Mouse (Mus musculus) thymus, adult 2 months (tissue): ENCODE measurements around the gene Cldn14. TPM values are rescaled to one million over a fixed set of nuclear protein-coding genes. Genes with fewer than 3 reads are reported as not detected.

Experiments used
- DNase-seq: peaks from one replicate; pipeline ENCODE4 v3.0.0; 2021
- H3K27ac ChIP-seq: fragments of 200-500 bp; 2 replicates; pipeline ENCODE4 v1.5.1; 2012; ENCODE audit warnings: low read length, control low read depth; ENCODE audit not compliant: control insufficient read depth, insufficient read depth
- H3K27me3 ChIP-seq: fragments of 200-500 bp; 2 replicates; pipeline ENCODE4 v1.6.1; 2012; ENCODE audit warnings: mild to moderate bottlenecking, low read length, moderate library complexity, mixed read lengths; ENCODE audit not compliant: control insufficient read depth, insufficient read depth
- H3K36me3 ChIP-seq: fragments of 200-500 bp; 2 replicates; pipeline ENCODE4 v1.6.1; 2012; ENCODE audit warnings: mild to moderate bottlenecking, low read length, moderate library complexity; ENCODE audit not compliant: control insufficient read depth, insufficient read depth
- H3K4me1 ChIP-seq: fragments of 200-500 bp; replicated peaks from 2 replicates; pipeline ENCODE4 v1.6.1; 2012; ENCODE audit warnings: low read length; ENCODE audit not compliant: control insufficient read depth, insufficient read depth
- H3K4me3 ChIP-seq: fragments of 200-500 bp; 2 replicates; pipeline ENCODE4 v1.5.1; 2012; ENCODE audit warnings: mild to moderate bottlenecking, low read length, control low read depth, moderate library complexity; ENCODE audit not compliant: control insufficient read depth, insufficient read depth
- CTCF ChIP-seq: fragments of 200-500 bp; IDR thresholded peaks from 2 replicates; pipeline ENCODE4 v1.5.1; 2012; ENCODE audit warnings: mild to moderate bottlenecking, control low read depth, low read length, moderate library complexity, borderline replicate concordance; ENCODE audit not compliant: control insufficient read depth, poor library complexity, insufficient read depth; ENCODE audit errors: extremely low read depth
- POLR2A ChIP-seq: fragments of 200-500 bp; IDR thresholded peaks from 2 replicates; pipeline ENCODE4 v1.6.1; 2012; ENCODE audit warnings: mild to moderate bottlenecking, low read length, control low read depth, moderate library complexity; ENCODE audit not compliant: control insufficient read depth, poor library complexity, insufficient read depth; ENCODE audit errors: extremely low read depth
- WGBS: fragments of 180-500 bp; shearing (Covaris S2); methylation state at CpG from one replicate; pipeline ENCODE4 v1.1.7; 2018; 5-methylcytosine and 5-hydroxymethylcytosine counted together
- polyA plus RNA-seq: library from polyadenylated mRNA; depleted of rRNA; stranded (reverse); fragments of >200 nt; gene quantifications from 2 replicates; pipeline ENCODE4 v1.2.3, GENCODE M21; 2012

Cldn14 gene
- polyA plus RNA-seq, 1 experiment: 0.26 TPM

- H3K4me1 ChIP-seq: peaks cover 14% of the 10 kb centered on the region
- no peak for DNase-seq
- no peaks in the 10 kb centered on the region for H3K36me3 ChIP-seq
- TF ChIP-seq POLR2A (no peak), CTCF (no peak)
- H3K27ac ChIP-seq: no peak overlapping the region
- 94% methylated on average over 20 of the region's 20 CpGs for WGBS
- H3K27me3 ChIP-seq: no peaks in the 10 kb centered on the region
- H3K4me3 ChIP-seq: no peak overlapping the region
Measured at GRCm38 (mm10) chr16:93919189-93919588, 89.4 kb downstream of the Cldn14 start.

GRCm38 (mm10) chr16:93918679-93919060 lies 90.0 kb downstream of the Cldn14 start:
- WGBS: 64% methylated on average over 8 of the region's 8 CpGs
- no peak overlapping the region for H3K27ac ChIP-seq
- H3K4me1 ChIP-seq: peaks cover 17% of the 10 kb centered on the region
- TF ChIP-seq POLR2A (no peak), CTCF (no peak)
- H3K4me3 ChIP-seq: peak overlapping the region; percentile 14; the same call in 1 of the 2 replicates
- H3K36me3 ChIP-seq: no peaks in the 10 kb centered on the region
- DNase-seq: no peak
- H3K27me3 ChIP-seq: no peaks in the 10 kb centered on the region

- TF ChIP-seq POLR2A: no peak
- peak; percentile 75; the same call in 1 of the 2 replicates for TF ChIP-seq CTCF
- Histone ChIP-seq H3K4me1 (peaks cover 17% of the 10 kb centered on the region), H3K27me3 (no peaks in the 10 kb centered on the region), H3K36me3 (no peaks in the 10 kb centered on the region), H3K4me3 (peak overlapping the region; percentile 14; the same call in 1 of the 2 replicates), H3K27ac (no peak overlapping the region)
- 30% methylated on average over 22 of the region's 22 CpGs for WGBS
- peak; percentile 84 for DNase-seq
Measured at GRCm38 (mm10) chr16:93917712-93918678, 90.6 kb downstream of the Cldn14 start.

- no peak for TF ChIP-seq POLR2A
- TF ChIP-seq CTCF: peak; percentile 58; the same call in 1 of the 2 replicates
- Histone ChIP-seq H3K27me3 (no peaks in the 10 kb centered on the region), H3K4me3 (no peak overlapping the region), H3K4me1 (peaks cover 13% of the 10 kb centered on the region), H3K27ac (no peak overlapping the region), H3K36me3 (no peaks in the 10 kb centered on the region)
- peak; percentile 72 for DNase-seq
- 40% methylated on average over 10 of the region's 10 CpGs for WGBS
Measured at GRCm38 (mm10) chr16:93915338-93915849, 93.2 kb downstream of the Cldn14 start.

GRCm38 (mm10) chr16:93913881-93914576 lies 94.6 kb downstream of the Cldn14 start:
- Histone ChIP-seq H3K27ac (no peak overlapping the region), H3K36me3 (no peaks in the 10 kb centered on the region), H3K4me1 (peaks cover 18% of the 10 kb centered on the region), H3K4me3 (no peak overlapping the region), H3K27me3 (no peaks in the 10 kb centered on the region)
- TF ChIP-seq CTCF: no peak
- no peak for TF ChIP-seq POLR2A
- no peak for DNase-seq
- 71% methylated on average over 10 of the region's 10 CpGs for WGBS

- TF ChIP-seq POLR2A (no peak), CTCF (no peak)
- DNase-seq: no peak
Measured at GRCm38 (mm10) chr16:93912808-93913207, 95.8 kb downstream of the Cldn14 start.

More at GRCm38 (mm10) chr16:93912808-93913207, 95.8 kb downstream of the Cldn14 start:
- 90% methylated on average over 3 of the region's 3 CpGs for WGBS
- Histone ChIP-seq H3K36me3 (no peaks in the 10 kb centered on the region), H3K4me1 (peaks cover 18% of the 10 kb centered on the region), H3K4me3 (no peak overlapping the region), H3K27me3 (no peaks in the 10 kb centered on the region), H3K27ac (no peak overlapping the region)
